Mouse (Mus musculus): Measurements from ENCODE around the gene Smyd3. TPM values are rescaled to one million over a fixed set of nuclear protein-coding genes. Genes with fewer than 3 reads are reported as not detected.

Gene Smyd3
- total and polyA plus RNA-seq, 2 experiments from 2014 or later, result 15.8 to 28.4 TPM

DNA sequence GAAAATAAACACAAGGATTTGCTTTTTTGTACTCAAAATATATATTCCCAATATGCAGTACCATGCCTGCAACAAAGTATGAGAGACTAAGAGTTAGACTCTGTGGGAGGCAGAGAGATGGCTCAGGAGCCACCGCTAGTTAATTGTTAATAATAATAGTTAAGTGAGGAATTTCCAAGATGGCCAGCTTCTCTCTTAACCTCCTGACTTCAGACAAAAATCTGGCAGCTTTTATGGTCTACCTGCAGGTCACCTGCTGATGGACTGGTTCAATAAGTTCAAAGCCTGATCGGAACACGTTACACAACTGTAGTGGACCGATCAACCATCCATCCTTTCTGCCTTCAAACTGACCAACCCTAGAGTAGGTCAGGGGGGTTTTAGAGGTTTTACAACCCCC, 238.7 kb downstream of the Smyd3 start:
- ATAC-seq (ENCODE audit: low FRiP score) (no peak), DNase-seq (ENCODE audit: low spot score) (no peak)
- WGBS, result 94% methylated on average over 4 of the region's 4 CpGs
- no peak overlapping the region for H3K27ac ChIP-seq (ENCODE audit: low read depth, low read length)
- no peak for TF ChIP-seq CTCF (IDR thresholded peaks at IDR 0.05)
- H3K27me3 ChIP-seq (ENCODE audit: insufficient read depth, low read length), result no peaks in the 10 kb centered on the region
- H3K4me2 ChIP-seq (ENCODE audit: low read depth, low read length, poor library complexity, severe bottlenecking), result no peak overlapping the region
- H3K9ac ChIP-seq (replicated peaks; ENCODE audit: low read length, poor library complexity, severe bottlenecking), result no peak overlapping the region
- H3K4me3 ChIP-seq (ENCODE audit: low read depth, low read length), result no peak overlapping the region
- H3K9me3 ChIP-seq (ENCODE audit: low read length), result no peaks in the 10 kb centered on the region
- no peaks in the 10 kb centered on the region for H3K36me3 ChIP-seq (ENCODE audit: insufficient read depth, low read length)
- H3K4me1 ChIP-seq (ENCODE audit: insufficient read depth, low read length), result no peaks in the 10 kb centered on the region

DNA sequence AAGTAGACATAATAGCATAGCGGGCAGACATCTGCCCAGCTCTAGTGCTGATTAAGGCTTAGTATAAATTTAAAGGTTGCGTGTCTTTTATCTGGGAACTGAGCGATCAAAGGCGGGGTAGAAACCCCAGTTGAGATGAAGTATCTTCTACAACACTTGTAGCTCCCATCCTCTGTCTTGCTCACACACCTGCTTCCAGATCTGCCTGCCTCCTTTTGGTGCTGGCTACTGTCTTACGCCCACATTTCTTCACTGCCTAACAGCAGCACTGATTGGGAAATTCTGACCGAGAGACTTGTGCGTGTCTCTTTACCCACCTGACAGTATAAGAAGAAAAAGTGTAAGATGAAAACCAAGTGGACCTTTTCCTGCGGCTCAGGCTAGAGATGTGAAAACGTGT, 240.5 kb downstream of the Smyd3 start:
- Histone ChIP-seq H3K9me3 (ENCODE audit: low read length) (no peaks in the 10 kb centered on the region), H3K4me2 (ENCODE audit: low read depth, low read length, poor library complexity, severe bottlenecking) (no peak overlapping the region), H3K4me1 (ENCODE audit: insufficient read depth, low read length) (no peaks in the 10 kb centered on the region), H3K36me3 (ENCODE audit: insufficient read depth, low read length) (no peaks in the 10 kb centered on the region), H3K27me3 (ENCODE audit: insufficient read depth, low read length) (no peaks in the 10 kb centered on the region), H3K9ac (replicated peaks; ENCODE audit: low read length, poor library complexity, severe bottlenecking) (no peak overlapping the region), H3K27ac (ENCODE audit: low read depth, low read length) (no peak overlapping the region), H3K4me3 (ENCODE audit: low read depth, low read length) (no peak overlapping the region)
- DNase-seq (ENCODE audit: low spot score) (no peak), ATAC-seq (ENCODE audit: low FRiP score) (no peak)
- 89% methylated on average over 9 of the region's 9 CpGs for WGBS
- TF ChIP-seq CTCF (IDR thresholded peaks at IDR 0.05), result no peak

DNA sequence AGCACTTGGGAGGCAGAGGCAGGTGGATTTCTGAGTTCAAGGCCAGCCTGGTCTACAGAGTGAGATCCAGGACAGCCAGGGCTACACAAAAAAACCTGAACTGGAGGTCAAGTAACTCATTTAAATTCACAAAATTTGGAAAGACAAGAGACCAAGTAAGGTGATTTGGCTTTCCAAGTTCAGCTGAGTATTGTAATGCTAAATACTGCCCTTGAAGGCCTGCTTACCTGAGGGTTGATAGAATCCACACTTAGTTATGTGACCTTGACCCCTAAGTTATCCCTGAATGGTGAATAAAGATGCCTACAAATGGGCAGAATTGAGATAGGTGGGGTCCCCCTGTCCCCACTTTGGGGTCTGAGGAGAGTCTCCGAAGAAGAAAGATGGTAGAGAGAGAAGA, 241.0 kb downstream of the Smyd3 start:
- no peak for TF ChIP-seq CTCF (IDR thresholded peaks at IDR 0.05)
- Histone ChIP-seq H3K9ac (replicated peaks; ENCODE audit: low read length, poor library complexity, severe bottlenecking) (no peak overlapping the region), H3K27me3 (ENCODE audit: insufficient read depth, low read length) (no peaks in the 10 kb centered on the region), H3K9me3 (ENCODE audit: low read length) (no peaks in the 10 kb centered on the region), H3K4me1 (ENCODE audit: insufficient read depth, low read length) (no peaks in the 10 kb centered on the region), H3K4me3 (ENCODE audit: low read depth, low read length) (no peak overlapping the region), H3K27ac (ENCODE audit: low read depth, low read length) (no peak overlapping the region), H3K36me3 (ENCODE audit: insufficient read depth, low read length) (no peaks in the 10 kb centered on the region), H3K4me2 (ENCODE audit: low read depth, low read length, poor library complexity, severe bottlenecking) (no peak overlapping the region)
- DNase-seq (ENCODE audit: low spot score) (no peak), ATAC-seq (ENCODE audit: low FRiP score) (no peak)
- 100% methylated on average over 1 of the region's 1 CpGs for WGBS

DNA sequence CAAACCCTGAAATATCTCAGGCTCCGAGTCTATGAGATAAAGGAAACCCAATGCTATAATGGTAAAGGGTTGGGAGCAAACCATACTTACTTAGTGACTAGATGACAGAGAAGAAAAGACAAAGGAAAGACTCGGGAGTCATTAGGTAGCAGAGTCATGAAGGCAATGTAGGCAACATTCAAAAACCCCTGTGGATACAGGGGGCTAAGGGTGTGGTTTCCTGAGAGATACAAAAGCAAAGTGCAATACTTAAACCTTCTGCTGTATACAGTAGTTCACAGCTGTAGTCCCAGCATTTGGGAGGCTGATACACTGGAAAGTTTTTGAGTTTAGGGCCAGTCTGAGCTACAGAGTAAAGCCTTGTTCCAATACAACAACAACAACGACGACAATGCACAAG, 244.9 kb downstream of the Smyd3 start:
- Histone ChIP-seq H3K4me3 (ENCODE audit: low read depth, low read length) (no peak overlapping the region), H3K9ac (replicated peaks; ENCODE audit: low read length, poor library complexity, severe bottlenecking) (no peak overlapping the region), H3K4me2 (ENCODE audit: low read depth, low read length, poor library complexity, severe bottlenecking) (no peak overlapping the region), H3K36me3 (ENCODE audit: insufficient read depth, low read length) (no peaks in the 10 kb centered on the region), H3K4me1 (ENCODE audit: insufficient read depth, low read length) (no peaks in the 10 kb centered on the region), H3K9me3 (ENCODE audit: low read length) (no peaks in the 10 kb centered on the region), H3K27me3 (ENCODE audit: insufficient read depth, low read length) (no peaks in the 10 kb centered on the region), H3K27ac (ENCODE audit: low read depth, low read length) (no peak overlapping the region)
- no peak for TF ChIP-seq CTCF (IDR thresholded peaks at IDR 0.05)
- ATAC-seq (ENCODE audit: low FRiP score) (no peak), DNase-seq (ENCODE audit: low spot score) (no peak)
- 90% methylated on average over 4 of the region's 4 CpGs for WGBS

DNA sequence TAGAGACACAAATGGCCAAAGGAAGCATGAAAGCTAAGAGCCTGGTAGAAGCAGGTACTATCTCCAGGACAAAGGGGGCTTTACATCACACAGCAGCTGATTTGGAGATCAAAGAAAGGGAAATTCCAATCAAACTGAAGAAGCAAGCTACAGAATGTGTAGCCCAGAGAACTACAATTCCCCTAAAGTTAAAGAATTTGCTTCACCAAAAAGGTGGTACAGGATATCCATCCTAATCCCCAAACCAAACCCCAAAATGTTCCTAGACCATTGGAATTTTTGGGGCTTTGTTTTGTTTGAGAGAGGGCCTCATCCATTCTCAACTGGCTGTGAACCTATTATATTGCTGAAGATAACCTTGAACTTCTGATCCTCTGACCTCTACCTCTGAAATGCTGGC, 245.5 kb downstream of the Smyd3 start:
- Histone ChIP-seq H3K9me3 (ENCODE audit: low read length) (no peaks in the 10 kb centered on the region), H3K36me3 (ENCODE audit: insufficient read depth, low read length) (no peaks in the 10 kb centered on the region), H3K4me3 (ENCODE audit: low read depth, low read length) (no peak overlapping the region), H3K27me3 (ENCODE audit: insufficient read depth, low read length) (no peaks in the 10 kb centered on the region), H3K27ac (ENCODE audit: low read depth, low read length) (no peak overlapping the region), H3K4me2 (ENCODE audit: low read depth, low read length, poor library complexity, severe bottlenecking) (no peak overlapping the region), H3K4me1 (ENCODE audit: insufficient read depth, low read length) (no peaks in the 10 kb centered on the region), H3K9ac (replicated peaks; ENCODE audit: low read length, poor library complexity, severe bottlenecking) (no peak overlapping the region)
- TF ChIP-seq CTCF (IDR thresholded peaks at IDR 0.05), result no peak
- ATAC-seq (ENCODE audit: low FRiP score) (no peak), DNase-seq (ENCODE audit: low spot score) (no peak)

DNA sequence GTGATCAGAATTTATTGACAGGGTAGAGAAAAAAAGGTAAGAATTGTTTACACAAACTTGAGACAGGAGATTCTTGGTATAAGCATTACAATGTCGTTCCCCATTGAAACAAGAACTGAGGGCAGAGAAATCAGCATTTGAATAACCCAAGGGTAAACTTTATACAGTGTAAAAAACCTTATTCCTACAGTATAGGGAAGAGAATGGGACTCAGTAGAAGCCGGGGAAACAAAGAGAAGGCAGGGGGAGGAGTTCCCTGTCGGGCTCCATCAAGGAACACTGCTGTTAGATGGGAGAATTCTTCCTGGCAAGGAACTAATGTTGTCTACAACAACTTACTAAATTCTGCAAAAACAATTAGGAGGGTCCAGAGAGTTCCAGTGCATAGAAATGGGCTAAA, 250.9 kb downstream of the Smyd3 start:
- Histone ChIP-seq H3K36me3 (ENCODE audit: insufficient read depth, low read length) (no peaks in the 10 kb centered on the region), H3K9me3 (ENCODE audit: low read length) (no peaks in the 10 kb centered on the region), H3K4me1 (ENCODE audit: insufficient read depth, low read length) (no peaks in the 10 kb centered on the region), H3K9ac (replicated peaks; ENCODE audit: low read length, poor library complexity, severe bottlenecking) (no peak overlapping the region), H3K4me2 (ENCODE audit: low read depth, low read length, poor library complexity, severe bottlenecking) (no peak overlapping the region), H3K27me3 (ENCODE audit: insufficient read depth, low read length) (no peaks in the 10 kb centered on the region), H3K27ac (ENCODE audit: low read depth, low read length) (no peak overlapping the region), H3K4me3 (ENCODE audit: low read depth, low read length) (no peak overlapping the region)
- 65% methylated on average over 3 of the region's 3 CpGs for WGBS
- DNase-seq (ENCODE audit: low spot score), result no peak
- TF ChIP-seq CTCF (IDR thresholded peaks at IDR 0.05), result no peak
- no peak for ATAC-seq (ENCODE audit: low FRiP score)

Measured in midbrain, postnatal 0 days (tissue).